Mouse (Mus musculus) lung, embryonic 16.5 days (tissue): ENCODE data around the gene Btaf1. TPM values are rescaled to one million over a fixed set of nuclear protein-coding genes. Genes with fewer than 3 reads are reported as not detected.
A peak's percentile ranks its signal among the peaks of the same experiment; 100 is the strongest.

Experiments
- ATAC-seq: fragments of 200-750 bp; cut with Nextera tagmentation; 2 replicates; pipeline ENCODE4 v1.8.0; 2017; ENCODE audit warnings: low read depth, mild to moderate bottlenecking, moderate library complexity
- H3K27ac ChIP-seq: fragments of 300-500 bp; sonication (generic); 2 replicates; pipeline ENCODE4 v1.5.1; 2014; ENCODE audit warnings: mild to moderate bottlenecking, control low read depth, low read length
- H3K27me3 ChIP-seq: fragments of 300-500 bp; sonication (generic); 2 replicates; pipeline ENCODE4 v1.6.1; 2014; ENCODE audit warnings: low read depth, low read length, mixed read lengths; ENCODE audit not compliant: control insufficient read depth, insufficient read depth
- H3K36me3 ChIP-seq: fragments of 300-500 bp; sonication (generic); 2 replicates; pipeline ENCODE4 v1.6.1; 2014; ENCODE audit warnings: low read length; ENCODE audit not compliant: control insufficient read depth, insufficient read depth
- H3K4me1 ChIP-seq: fragments of 300-500 bp; sonication (generic); replicated peaks from 2 replicates; pipeline ENCODE4 v1.6.1; 2014; ENCODE audit warnings: low read length, mixed read lengths; ENCODE audit not compliant: control insufficient read depth, insufficient read depth
- H3K4me2 ChIP-seq: fragments of 300-500 bp; sonication (generic); 2 replicates; pipeline ENCODE4 v1.6.1; 2014; ENCODE audit warnings: low read depth, low read length, control low read depth
- H3K4me3 ChIP-seq: fragments of 300-500 bp; sonication (generic); 2 replicates; pipeline ENCODE4 v1.5.1; 2014; ENCODE audit warnings: mild to moderate bottlenecking, low read length, control low read depth
- H3K9ac ChIP-seq: fragments of 300-500 bp; sonication (generic); 2 replicates; pipeline ENCODE4 v1.6.1; 2014; ENCODE audit warnings: low read length, control low read depth
- H3K9me3 ChIP-seq: fragments of 300-500 bp; sonication (generic); 2 replicates; pipeline ENCODE4 v1.6.1; 2016; ENCODE audit warnings: low read length; ENCODE audit not compliant: control insufficient read depth
- WGBS: fragments of 180-500 bp; shearing (Covaris S2); extraction: QIAGEN DNeasy Blood & Tissue Kit; methylation state at CpG from one replicate; pipeline ENCODE4 v1.1.7; 2014; 5-methylcytosine and 5-hydroxymethylcytosine counted together
- polyA plus RNA-seq: library from polyadenylated mRNA; unstranded; fragments of >200 nt; fragmentation: Nextera tagmentation; extraction: Ambion mirVana; gene quantifications from 2 replicates; pipeline ENCODE4 v1.2.1, GENCODE M21; 2015

Gene Btaf1
- polyA plus RNA-seq, 1 experiment from 2014 or later, result 9.4 TPM

GRCm38 (mm10) chr19:36918441-36919301 is 7.2 kb upstream of the Btaf1 start:
- Histone ChIP-seq H3K9ac (peak overlapping the region; percentile 95), H3K4me2 (peak overlapping the region; percentile 85), H3K27me3 (no peaks in the 10 kb centered on the region), H3K27ac (peak overlapping the region; percentile 97), H3K9me3 (no peaks in the 10 kb centered on the region), H3K4me3 (peak overlapping the region; percentile 98), H3K36me3 (no peaks in the 10 kb centered on the region), H3K4me1 (peaks cover 11% of the 10 kb centered on the region)
- ATAC-seq, result peak; percentile 91
- WGBS, result under 1% methylated on average over 68 of the region's 85 CpGs

- H3K4me1 ChIP-seq, result peaks cover 11% of the 10 kb centered on the region
- H3K4me2 ChIP-seq, result peak within 1 kb of the TSS; percentile 85
- peak within 1 kb of the TSS; percentile 95 for H3K9ac ChIP-seq
- no peaks in the 10 kb centered on the region for H3K36me3 ChIP-seq
- WGBS, result 8% methylated on average over 12 of the region's 12 CpGs
- H3K9me3 ChIP-seq, result no peaks in the 10 kb centered on the region
- peak within 1 kb of the TSS; percentile 98 for H3K4me3 ChIP-seq
- ATAC-seq, result no peak
- peak within 1 kb of the TSS; percentile 97 for H3K27ac ChIP-seq
- no peaks in the 10 kb centered on the region for H3K27me3 ChIP-seq
These were observed 6.4 kb upstream of the Btaf1 start, which contains the start of gene Fgfbp3 for GRCm38 (mm10) chr19:36919466-36919865. Gene Fgfbp3, minus strand, starts transcription at chr19:36919615.

GRCm38 (mm10) chr19:36922015-36922414 is 3.9 kb upstream of the Btaf1 start:
- H3K9ac ChIP-seq, result no peak overlapping the region
- no peak for ATAC-seq
- H3K4me3 ChIP-seq, result no peak overlapping the region
- H3K9me3 ChIP-seq, result no peaks in the 10 kb centered on the region
- H3K4me2 ChIP-seq, result no peak overlapping the region
- peaks cover 17% of the 10 kb centered on the region for H3K4me1 ChIP-seq
- H3K27me3 ChIP-seq, result no peaks in the 10 kb centered on the region
- WGBS, result 12% methylated on average over 2 of the region's 2 CpGs
- H3K36me3 ChIP-seq, result no peaks in the 10 kb centered on the region
- peak overlapping the region; percentile 40 for H3K27ac ChIP-seq

GRCm38 (mm10) chr19:36922936-36923335 is 2.9 kb upstream of the Btaf1 start:
- H3K4me1 ChIP-seq, result peaks cover 18% of the 10 kb centered on the region
- H3K27me3 ChIP-seq, result no peaks in the 10 kb centered on the region
- H3K9ac ChIP-seq, result no peak overlapping the region
- H3K4me2 ChIP-seq, result no peak overlapping the region
- H3K4me3 ChIP-seq, result no peak overlapping the region
- ATAC-seq, result peak; percentile 18; the same call in 1 of the 2 replicates
- H3K36me3 ChIP-seq, result no peaks in the 10 kb centered on the region
- H3K27ac ChIP-seq, result peak overlapping the region; percentile 73
- WGBS, result 42% methylated on average over 3 of the region's 3 CpGs
- no peaks in the 10 kb centered on the region for H3K9me3 ChIP-seq

- no peaks in the 10 kb centered on the region for H3K27me3 ChIP-seq
- H3K4me1 ChIP-seq, result peaks cover 18% of the 10 kb centered on the region
- H3K9me3 ChIP-seq, result no peaks in the 10 kb centered on the region
- H3K9ac ChIP-seq, result peak overlapping the region; percentile 96
- WGBS, result 1% methylated on average over 26 of the region's 26 CpGs
- peak overlapping the region; percentile 95 for H3K27ac ChIP-seq
- H3K36me3 ChIP-seq, result no peaks in the 10 kb centered on the region
- H3K4me2 ChIP-seq, result peak overlapping the region; percentile 90
- peak overlapping the region; percentile 92 for H3K4me3 ChIP-seq
- ATAC-seq, result no peak
These were observed 816 bp downstream of the Btaf1 start for GRCm38 (mm10) chr19:36926553-36927236.

GRCm38 (mm10) chr19:36927800-36928361 is 2.0 kb downstream of the Btaf1 start:
- Histone ChIP-seq H3K4me3 (no peak overlapping the region), H3K27me3 (no peaks in the 10 kb centered on the region), H3K4me2 (no peak overlapping the region; the same call in 1 of the 2 replicates), H3K36me3 (no peaks in the 10 kb centered on the region), H3K4me1 (peaks cover 18% of the 10 kb centered on the region), H3K9ac (no peak overlapping the region), H3K9me3 (no peaks in the 10 kb centered on the region), H3K27ac (no peak overlapping the region)
- 73% methylated on average over 6 of the region's 6 CpGs for WGBS
- no peak for ATAC-seq

GRCm38 (mm10) chr19:36929816-36930215 is 3.9 kb downstream of the Btaf1 start:
- H3K27me3 ChIP-seq, result no peaks in the 10 kb centered on the region
- H3K4me1 ChIP-seq, result peaks cover 13% of the 10 kb centered on the region
- no peaks in the 10 kb centered on the region for H3K36me3 ChIP-seq
- H3K27ac ChIP-seq, result no peak overlapping the region
- no peaks in the 10 kb centered on the region for H3K9me3 ChIP-seq
- H3K4me3 ChIP-seq, result no peak overlapping the region
- no peak overlapping the region for H3K9ac ChIP-seq
- no peak overlapping the region for H3K4me2 ChIP-seq
- no peak for ATAC-seq

GRCm38 (mm10) chr19:36932097-36932496 is 6.2 kb downstream of the Btaf1 start:
- ATAC-seq, result no peak
- no peak overlapping the region for H3K27ac ChIP-seq
- H3K9ac ChIP-seq, result no peak overlapping the region
- H3K27me3 ChIP-seq, result no peaks in the 10 kb centered on the region
- no peaks in the 10 kb centered on the region for H3K36me3 ChIP-seq
- peaks cover 6% of the 10 kb centered on the region for H3K4me1 ChIP-seq
- H3K9me3 ChIP-seq, result no peaks in the 10 kb centered on the region
- no peak overlapping the region for H3K4me2 ChIP-seq
- no peak overlapping the region for H3K4me3 ChIP-seq

GRCm38 (mm10) chr19:36932613-36933012 is 6.7 kb downstream of the Btaf1 start:
- no peak overlapping the region for H3K4me2 ChIP-seq
- H3K27me3 ChIP-seq, result no peaks in the 10 kb centered on the region
- no peak for ATAC-seq
- no peak overlapping the region for H3K4me3 ChIP-seq
- H3K36me3 ChIP-seq, result no peaks in the 10 kb centered on the region
- H3K27ac ChIP-seq, result no peak overlapping the region
- H3K9ac ChIP-seq, result no peak overlapping the region
- 83% methylated on average over 2 of the region's 2 CpGs for WGBS
- no peaks in the 10 kb centered on the region for H3K9me3 ChIP-seq
- peaks cover 4% of the 10 kb centered on the region; the same call in 1 of the 2 replicates for H3K4me1 ChIP-seq
